Mouse (Mus musculus) skeletal muscle tissue, adult 2 months (tissue): ENCODE data around the gene Mypop.
A peak's percentile ranks its signal among the peaks of the same experiment; 100 is the strongest.

Source experiments
- DNase-seq: peaks from one replicate; pipeline ENCODE4 v3.0.0-alpha.2; 2012; ENCODE audit warnings: low read depth, low spot score

Mypop gene

DNA sequence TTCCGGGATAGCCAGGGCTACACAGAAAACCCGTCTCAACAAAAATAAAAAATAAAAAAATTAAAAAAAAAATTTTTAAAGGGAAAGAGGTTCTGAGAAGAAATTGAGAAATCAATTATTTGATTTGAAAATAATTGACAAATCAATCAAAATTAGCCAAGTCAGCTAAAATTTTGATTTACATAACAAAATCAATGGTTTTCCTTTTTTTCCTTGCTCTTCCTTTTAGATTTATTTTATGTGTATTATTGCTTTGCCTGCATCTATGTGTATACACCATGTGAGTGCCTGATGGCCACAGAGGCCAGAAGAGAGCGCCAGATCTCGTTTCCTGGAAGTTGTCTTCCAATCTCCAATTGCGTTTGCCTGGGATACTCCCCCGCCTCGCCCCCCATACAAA, 26.9 kb downstream of the Mypop start:
- no peak for DNase-seq

DNA sequence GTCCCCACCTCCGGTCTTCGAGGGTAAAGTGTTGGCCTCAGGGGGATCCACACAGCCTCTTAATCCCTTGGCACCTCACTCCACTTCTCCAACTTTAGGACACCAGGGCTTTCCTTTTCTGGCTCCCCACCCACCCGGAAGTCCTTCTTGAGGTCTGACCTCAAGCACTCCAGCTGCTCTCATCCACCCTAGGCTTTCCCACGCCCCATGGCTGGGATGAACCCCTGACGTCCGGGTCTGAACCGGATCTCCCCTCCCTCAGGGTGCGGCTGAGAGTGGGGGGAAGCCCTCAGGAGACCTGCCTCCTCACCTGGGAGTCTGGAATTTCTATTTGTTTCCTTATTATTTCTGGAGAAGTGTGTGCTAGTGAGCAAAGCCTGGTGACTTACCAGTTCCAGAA, 30.0 kb downstream of the Mypop start:
- no peak for DNase-seq

DNA sequence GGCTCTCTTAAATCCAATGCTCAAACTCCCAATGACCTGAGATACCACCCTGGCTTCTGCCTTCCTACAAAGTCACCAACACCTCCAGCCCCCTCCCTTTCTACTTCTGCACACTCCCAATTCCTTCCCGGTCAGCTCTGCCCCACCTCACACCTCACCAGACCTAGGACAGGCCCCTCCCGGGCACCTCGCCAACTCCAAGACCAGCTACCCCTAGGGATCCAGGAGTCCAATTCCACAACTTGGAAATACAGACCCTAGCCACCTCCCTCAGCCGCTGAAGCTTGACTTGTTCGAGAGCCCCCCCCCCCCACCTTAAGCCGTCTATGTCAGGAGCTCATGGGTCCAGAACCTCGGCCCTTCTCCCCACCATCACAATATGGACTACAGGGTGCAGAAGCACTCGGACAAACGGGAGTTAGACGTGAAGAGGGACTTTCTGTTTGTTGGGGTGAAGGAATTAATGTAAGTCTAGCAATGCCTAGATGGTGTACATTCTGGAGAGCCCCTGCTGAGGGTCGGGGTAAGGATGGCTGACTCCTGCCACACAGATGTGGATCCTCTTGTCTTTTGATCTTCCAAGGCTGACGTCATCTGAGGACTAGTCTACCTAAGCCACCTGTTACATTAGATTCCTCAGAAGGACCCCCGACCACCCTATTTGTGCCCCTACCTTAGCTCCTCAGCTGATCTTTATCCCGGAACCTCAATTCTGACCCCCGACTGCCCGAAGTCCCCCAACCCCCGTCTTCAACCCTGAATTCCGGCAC, 31.3 kb downstream of the Mypop start:
- no peak for DNase-seq

DNA sequence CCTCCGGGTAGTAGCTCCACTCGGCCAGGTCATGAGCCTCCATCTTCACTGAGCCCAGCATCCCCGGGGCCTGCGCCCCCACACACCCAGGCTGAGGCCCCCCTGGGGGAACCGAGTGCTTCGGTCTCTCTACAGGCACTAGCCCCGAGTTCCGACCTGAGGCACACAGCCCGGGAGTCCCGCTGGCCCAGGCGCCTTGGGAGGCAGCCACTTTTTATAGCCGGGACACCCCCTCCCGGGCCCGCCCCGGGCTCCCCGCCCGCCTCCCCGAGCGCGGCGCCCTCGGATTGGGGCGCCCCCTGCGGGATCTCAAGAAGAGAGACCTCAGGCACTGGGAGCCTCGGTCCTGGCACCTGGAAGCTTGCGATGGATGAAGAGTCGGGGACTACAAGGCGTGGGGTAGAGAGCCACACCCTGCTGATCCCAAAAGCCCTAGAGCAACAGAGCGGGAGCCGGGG, 32.3 kb downstream of the Mypop start, which contains the start of gene Foxa3:
Gene Foxa3 (minus strand): TSS at position 182 of the 458 bp plus-strand sequence.
- DNase-seq: no peak

DNA sequence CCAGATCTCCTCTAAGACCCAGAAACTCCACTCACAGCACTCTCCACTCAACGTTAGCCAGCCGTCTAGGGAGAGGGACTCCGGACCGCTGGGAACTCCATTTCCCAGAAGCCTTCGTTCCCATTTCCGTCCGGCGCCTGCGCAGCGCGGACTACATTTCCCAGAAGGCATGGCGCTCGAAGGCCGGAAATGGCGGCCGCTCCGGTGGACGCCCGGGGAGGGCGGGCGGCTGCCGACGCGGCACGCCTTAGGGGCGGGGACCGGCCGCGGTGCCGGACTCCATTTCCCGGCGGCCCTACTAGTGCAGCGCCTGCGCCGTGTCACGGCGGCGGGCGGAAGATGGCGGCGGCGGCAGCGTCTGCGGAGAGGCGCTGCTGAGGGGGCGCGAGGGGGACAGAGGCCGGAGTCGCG, 33.1 kb downstream of the Mypop start, which contains the start of gene Sympk:
Gene Sympk (plus strand): TSS at position 282 of the 411 bp plus-strand sequence.
- peak; percentile 93 for DNase-seq

DNA sequence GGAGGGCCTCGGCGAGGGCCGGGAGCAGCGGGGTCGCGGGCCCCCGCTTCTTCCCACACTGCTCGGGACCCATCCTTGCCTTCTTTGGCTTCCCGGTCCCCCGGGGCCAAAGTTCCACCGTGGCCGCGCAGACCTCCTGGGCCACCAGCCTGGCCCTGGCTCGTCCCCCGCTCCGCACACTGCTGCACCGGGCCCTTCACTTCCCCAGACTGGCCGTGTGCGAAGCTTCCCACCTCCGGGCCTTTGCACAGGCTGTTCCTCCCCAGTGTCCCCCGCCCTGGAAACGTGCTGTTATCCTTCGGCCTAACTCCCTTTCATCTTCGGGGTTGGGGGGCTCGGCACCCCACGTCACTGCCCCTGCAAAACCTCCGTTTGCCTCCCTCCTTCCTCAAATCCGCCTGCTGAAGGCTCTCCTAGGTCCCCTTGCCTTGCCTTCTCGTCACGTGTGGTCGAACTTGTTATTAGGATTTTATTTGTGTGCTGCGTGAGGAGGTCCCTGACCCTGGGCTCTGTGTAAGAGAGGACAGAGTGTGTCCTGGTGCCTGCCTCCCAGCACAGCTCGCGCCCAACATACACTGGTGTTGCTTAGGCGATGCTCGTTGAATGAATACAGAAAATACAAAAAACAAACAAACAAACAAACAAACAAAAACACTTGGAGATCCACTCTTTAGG, 33.7 kb downstream of the Mypop start:
- no peak for DNase-seq

DNA sequence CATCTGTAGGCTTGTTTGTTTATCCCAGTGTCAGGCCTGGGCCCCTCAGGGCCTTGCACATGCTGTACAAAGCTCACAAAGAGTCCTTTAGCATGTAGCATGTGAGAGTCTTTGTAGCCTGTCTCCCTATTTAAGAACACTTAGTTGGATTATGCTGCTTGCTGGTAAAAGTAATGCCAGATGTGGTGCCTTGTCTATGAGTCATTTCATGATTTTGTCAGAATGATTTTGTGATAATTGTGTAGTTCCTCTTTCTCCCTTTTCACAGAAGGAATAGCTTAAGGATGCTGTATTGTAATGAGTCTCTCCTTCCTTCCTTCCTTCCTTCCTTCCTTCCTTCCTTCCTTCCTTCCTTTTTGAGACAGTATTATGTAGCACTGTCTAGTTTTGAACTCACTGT, 37.0 kb downstream of the Mypop start:
- DNase-seq: no peak

DNA sequence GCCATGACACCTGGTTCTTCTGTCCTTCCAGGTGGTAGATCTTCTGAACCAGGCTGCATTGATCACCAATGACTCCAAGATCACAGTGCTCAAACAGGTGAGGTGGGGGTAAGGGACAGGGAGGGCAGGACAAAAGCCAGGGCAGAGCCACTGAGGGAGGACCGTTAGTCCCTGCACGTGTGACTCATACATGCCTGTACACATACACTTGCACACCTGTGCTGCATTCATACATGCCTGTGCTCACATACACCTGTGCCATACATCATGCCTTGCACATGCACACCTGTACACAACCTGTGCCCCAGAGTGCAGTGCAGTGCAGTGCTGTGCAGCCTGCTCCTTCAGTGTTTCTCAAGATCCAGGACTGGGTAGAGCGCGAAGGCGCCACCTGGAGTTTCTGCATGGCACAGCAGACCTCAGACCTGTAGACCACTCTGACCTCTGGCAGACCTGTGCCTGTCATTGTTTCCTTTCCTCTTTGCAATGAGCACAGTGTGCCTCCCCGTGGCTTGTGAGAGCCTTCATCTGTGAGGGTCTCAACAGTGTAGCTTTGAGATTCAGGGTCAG, 38.1 kb downstream of the Mypop start:
- DNase-seq: no peak

DNA sequence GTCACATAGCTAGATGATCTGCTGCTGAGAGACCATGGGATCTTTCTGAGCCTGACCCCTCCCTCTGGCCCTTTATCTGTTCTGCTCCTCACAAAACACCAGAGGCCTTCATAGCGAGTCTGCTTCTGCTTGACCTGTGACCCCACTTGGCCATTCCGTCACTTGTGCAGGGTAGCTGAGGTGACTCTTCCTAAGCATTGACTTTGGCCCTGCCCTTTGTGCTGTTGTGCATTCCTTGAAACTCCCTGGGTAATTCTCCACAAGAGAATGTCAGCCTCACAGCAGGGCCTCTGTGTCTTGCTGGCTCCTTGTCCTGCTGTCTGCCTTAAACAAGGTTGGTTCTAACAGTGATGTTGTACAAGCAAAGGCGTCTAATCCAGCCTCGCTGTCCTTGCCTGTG, 40.6 kb downstream of the Mypop start:
- no peak for DNase-seq

DNA sequence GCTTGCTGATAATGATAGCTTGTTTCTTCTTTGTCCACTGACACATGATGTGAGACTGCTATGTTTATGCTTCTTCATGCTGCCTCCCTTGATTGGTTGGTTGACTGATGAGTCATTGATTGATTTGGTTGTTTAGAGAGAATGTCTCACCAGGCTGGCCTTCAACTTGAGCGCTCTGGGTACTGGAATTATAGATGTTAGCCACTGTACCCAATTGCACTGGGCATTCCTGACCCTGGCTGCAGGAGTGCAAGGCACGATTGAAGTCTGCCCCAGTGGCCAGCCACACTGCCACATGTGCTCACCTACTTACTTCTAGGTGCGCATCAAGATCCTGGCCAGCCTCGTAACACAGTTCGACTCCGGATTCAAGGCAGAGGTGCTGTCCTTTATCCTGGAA, 53.6 kb downstream of the Mypop start:
- no peak for DNase-seq

DNA sequence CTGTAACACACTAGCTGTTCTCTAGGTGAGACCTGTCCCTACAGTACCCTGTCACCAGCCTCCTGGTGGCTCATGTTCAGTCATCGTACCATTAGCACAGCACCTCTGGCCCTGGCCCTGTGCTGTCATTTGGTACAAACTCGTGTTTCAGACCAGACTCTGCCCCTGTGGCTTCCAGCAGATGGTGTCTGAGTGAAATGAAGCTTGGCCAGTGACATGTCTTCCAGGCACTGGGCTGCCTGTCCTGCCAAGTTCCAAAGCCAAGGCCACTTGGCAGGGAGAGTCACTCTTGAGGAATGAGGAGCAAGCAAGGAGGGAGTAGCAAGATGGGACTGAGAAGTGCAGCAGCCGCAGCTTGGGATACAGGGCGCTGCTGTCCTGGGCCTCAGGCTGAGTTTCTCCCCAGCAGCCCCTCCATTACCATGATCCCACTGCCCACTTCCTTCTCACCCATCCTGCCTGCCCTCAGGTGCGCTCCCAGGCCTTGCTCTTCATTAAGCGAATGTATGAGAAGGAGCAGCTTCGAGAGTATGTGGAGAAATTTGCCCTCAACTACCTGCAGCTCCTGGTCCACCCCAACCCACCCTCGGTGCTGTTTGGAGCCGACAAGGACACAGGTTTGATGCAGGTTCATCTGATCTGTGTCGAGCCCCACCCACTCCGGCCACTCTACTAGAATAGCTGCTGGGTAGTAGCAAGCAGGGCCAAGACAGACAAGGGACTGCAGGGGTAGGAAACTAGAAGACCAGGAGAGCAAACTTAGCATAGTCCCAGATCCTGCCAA, 55.4 kb downstream of the Mypop start:
- DNase-seq: peak; percentile 85

DNA sequence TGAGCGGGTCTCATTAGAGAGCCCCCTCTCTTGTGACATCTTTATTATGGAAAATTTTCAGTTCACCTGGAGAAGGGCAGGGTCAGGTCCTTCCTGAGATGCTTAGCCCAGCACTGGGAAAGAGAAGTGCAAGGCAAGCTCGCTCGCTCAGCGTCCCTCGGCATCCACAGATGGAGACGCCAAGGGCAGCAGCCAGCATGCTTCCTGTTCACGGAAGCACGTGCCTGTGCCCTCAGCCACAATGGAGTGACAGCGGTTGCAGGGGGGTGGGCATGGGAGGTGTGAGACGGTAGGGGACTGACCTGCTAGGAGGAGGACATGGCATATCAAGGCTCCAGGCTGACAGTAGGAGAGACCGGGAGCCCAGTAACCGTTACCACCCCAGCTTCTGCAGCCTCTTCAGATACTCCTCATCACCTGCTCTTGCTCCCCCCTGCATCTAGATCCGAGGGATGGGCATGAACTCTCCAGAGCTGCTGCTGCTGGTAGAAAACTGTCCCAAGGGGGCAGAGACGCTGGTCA, 57.0 kb downstream of the Mypop start:
- DNase-seq: no peak

DNA sequence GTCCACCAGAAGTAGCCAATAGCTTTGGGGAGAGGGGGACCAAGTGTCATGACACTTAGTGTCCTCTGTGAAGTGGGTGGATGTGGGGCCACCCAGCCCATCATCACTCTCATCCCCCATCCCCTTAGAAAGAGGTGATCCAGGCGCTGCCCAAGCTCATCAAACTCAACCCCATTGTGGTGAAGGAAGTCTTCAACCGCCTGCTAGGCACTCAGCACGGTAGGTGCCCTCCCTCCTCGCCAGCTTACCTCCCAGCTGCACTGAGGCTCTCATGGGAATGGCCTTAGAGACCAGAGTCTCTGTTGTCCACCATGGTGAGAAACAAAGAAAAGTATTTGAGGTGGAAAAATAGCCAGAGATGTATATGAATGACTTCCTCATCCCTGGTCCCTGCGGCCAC, 58.2 kb downstream of the Mypop start:
- no peak for DNase-seq

DNA sequence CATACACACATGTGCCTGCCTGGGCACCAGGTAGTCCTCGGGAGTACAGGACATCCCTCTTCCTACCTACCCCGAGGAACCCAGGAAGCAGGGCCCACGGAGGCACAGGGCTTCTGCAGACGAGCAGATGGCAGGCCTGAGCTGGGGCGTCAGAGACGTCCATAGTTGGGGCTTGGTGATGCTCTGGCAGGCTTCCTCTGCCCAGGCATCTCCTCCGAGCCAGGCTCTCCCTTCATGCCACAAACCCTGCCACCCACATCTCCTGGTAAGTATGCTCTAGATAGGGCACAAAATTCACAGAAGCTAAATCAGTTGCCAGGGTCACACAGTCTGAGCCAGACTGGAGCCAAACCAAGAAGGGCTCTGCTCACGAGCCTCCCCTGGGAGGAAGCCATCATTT, 59.1 kb downstream of the Mypop start:
- no peak for DNase-seq

DNA sequence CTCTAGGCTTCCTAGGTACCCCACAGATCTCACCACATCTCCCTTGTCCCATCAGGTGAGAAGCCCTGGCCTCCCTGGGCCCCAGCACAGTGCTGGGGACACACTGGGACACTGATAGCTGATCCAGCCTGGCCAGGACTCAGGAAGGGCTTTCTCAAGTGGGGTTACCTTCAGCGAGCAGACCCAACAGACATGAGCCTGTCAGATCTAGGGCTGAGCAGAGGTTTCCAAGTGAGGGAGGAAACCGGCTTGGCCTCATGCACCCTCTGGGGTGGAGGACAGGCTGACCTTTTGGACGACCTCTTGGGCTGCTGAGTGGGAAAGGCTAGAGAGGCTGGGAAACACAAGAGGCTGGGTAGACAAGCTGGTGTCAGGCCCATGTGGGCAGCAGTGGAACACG, 60.1 kb downstream of the Mypop start:
- no peak for DNase-seq
